ENCODE assay signal across 21 mouse cellular contexts in genomic region chr8:29341595-29341994, GRCm38 (mm10).
A peak's percentile ranks its signal among the peaks of the same experiment; 100 is the strongest.
DNase-seq lines count a peak whose midpoint lies in the region; TF ChIP-seq lines count a peak whose summit lies in the region.
"Had no signal": no experiment of that assay in that cellular context is flagged by ENCODE, and none has a peak within 500 bp of the region (broad histone marks: within the 10 kb centered on the region; RNA-seq: fewer than 3 reads in every experiment).

No protein-coding gene starts in this region.

- no peaks in the 10 kb centered on the region for H3K36me3 ChIP-seq in CH12.LX (replicated peaks in 1 of 2; ENCODE audit: control insufficient read depth in 1 of 2, insufficient read depth in 1 of 2, low read length in 1 of 2)
- H3K36me3 ChIP-seq in ES-E14 (ENCODE audit: control insufficient read depth, insufficient read depth, low read length, poor library complexity, severe bottlenecking), result no peaks in the 10 kb centered on the region
- H3K36me3 ChIP-seq in MEL (ENCODE audit: control insufficient read depth in 1 of 2, insufficient read depth in 2 of 2, low read length in 2 of 2), result no peaks in the 10 kb centered on the region
- H3K36me3 ChIP-seq: G1E had no signal

- no peaks in the 10 kb centered on the region for H3K4me1 ChIP-seq in CH12.LX (ENCODE audit: control insufficient read depth in 1 of 2, insufficient read depth in 2 of 2)
- H3K4me1 ChIP-seq in ES-E14 (ENCODE audit: control insufficient read depth in 2 of 2, insufficient read depth in 2 of 2, low read length in 2 of 2, poor library complexity in 1 of 2), result no peaks in the 10 kb centered on the region
- H3K4me1 ChIP-seq in MEL (ENCODE audit: control insufficient read depth in 1 of 2, insufficient read depth in 2 of 2, low read length in 2 of 2), result no peaks in the 10 kb centered on the region

- H3K27me3 ChIP-seq in CH12.LX (replicated peaks), result no peaks in the 10 kb centered on the region
- H3K27me3 ChIP-seq in MEL (ENCODE audit: control insufficient read depth in 1 of 2, insufficient read depth in 2 of 2, low read length in 2 of 2), result no peaks in the 10 kb centered on the region
- H3K27me3 ChIP-seq: Patski had no signal

- intact Hi-C loops in left cerebral cortex, postnatal 36 days (cut with DNase I), result no loop called here

- TF ChIP-seq POLR2A in CH12.LX (IDR thresholded peaks at IDR 0.05; ENCODE audit: low read depth, low read length) (no peak), MEL (IDR thresholded peaks at IDR 0.05; ENCODE audit: control insufficient read depth in 1 of 2, insufficient read depth in 1 of 2, low read depth in 1 of 2, low read length in 2 of 2, poor library complexity in 1 of 2) (no peak)

- no peak for TF ChIP-seq RAD21 in CH12.LX (IDR thresholded peaks at IDR 0.05; ENCODE audit: low read depth, low read length)
- no peak for TF ChIP-seq RAD21 in MEL (IDR thresholded peaks at IDR 0.05; ENCODE audit: low read depth, low read length)

- TF ChIP-seq CTCF in CH12.LX (conservative IDR thresholded peaks at IDR 0.05 in 1 of 2, IDR thresholded peaks at IDR 0.05 in 1 of 2; ENCODE audit: low read depth in 2 of 2, low read length in 2 of 2), result no peak
- no peak for TF ChIP-seq CTCF in MEL (IDR thresholded peaks at IDR 0.05 in 2 of 3, conservative IDR thresholded peaks at IDR 0.05 in 1 of 3; ENCODE audit: control insufficient read depth in 1 of 3, insufficient read depth in 1 of 3, low read depth in 2 of 3, low read length in 3 of 3, poor library complexity in 1 of 3, severe bottlenecking in 1 of 3)

- H3K79me2 ChIP-seq in CH12.LX (replicated peaks; ENCODE audit: control insufficient read depth, extremely low read depth, insufficient read depth, poor library complexity, severe bottlenecking) (no peaks in the 10 kb centered on the region), MEL (ENCODE audit: control insufficient read depth, insufficient read depth, low read length, poor library complexity) (no peaks in the 10 kb centered on the region)

- H3K4me3 ChIP-seq in CH12.LX (replicated peaks in 1 of 3; ENCODE audit: low read depth in 2 of 3, low read length in 2 of 3, poor library complexity in 1 of 3) (no peak overlapping the region), ES-E14 (ENCODE audit: insufficient read depth in 1 of 2, low read depth in 1 of 2, low read length in 2 of 2, poor library complexity in 1 of 2, severe bottlenecking in 1 of 2) (no peak overlapping the region), MEL (ENCODE audit: control insufficient read depth in 1 of 2, insufficient read depth in 1 of 2, low read depth in 2 of 2, low read length in 2 of 2) (no peak overlapping the region)

- dilution Hi-C loops in CH12.LX (cut with MboI; ENCODE audit: extremely low pct_ligation_motif_present, extremely low pct_unique_long_range_greater_than_20kb, low sequenced_read_pairs), result no loop called here

- H3K9ac ChIP-seq in CH12.LX (ENCODE audit: insufficient read depth, low read depth) (no peak overlapping the region), ES-E14 (ENCODE audit: insufficient read depth, low read depth, low read length, poor library complexity, severe bottlenecking) (no peak overlapping the region), MEL (ENCODE audit: control insufficient read depth, low read depth, low read length, poor library complexity, severe bottlenecking) (no peak overlapping the region)

- in situ Hi-C loops in CH12.LX (cut with MboI; ENCODE audit: low pct_ligation_motif_present, low pct_unique_long_range_greater_than_20kb, low sequenced_read_pairs), result no loop called here
- in situ Hi-C loops in ES-E14 (cut with MboI; ENCODE audit: low sequenced_read_pairs in 2 of 2, unreplicated experiment in 2 of 2), result no loop called here

- no peak for DNase-seq in CH12.LX (ENCODE audit: extremely low read depth)
- DNase-seq in ES-E14 (ENCODE audit: low read depth, low spot score), result no peak
- no peak for DNase-seq in MEL (ENCODE audit: low read depth, low spot score)
- no peak for DNase-seq in testis, postnatal 14 days (ENCODE audit: low spot score)
- no peak for DNase-seq in left cerebral cortex, postnatal 36 days (ENCODE audit: low spot score in 2 of 2)
- DNase-seq in kidney, adult 18-20 months, result no peak
- DNase-seq: adrenal gland, adult 2 months; adrenal gland, adult 8-10 months; adrenal gland, postnatal 10 days; adrenal gland, postnatal 14 days; adrenal gland, postnatal 25 days; adrenal gland, postnatal 36 days; B cell, adult 2 months; cerebellum, adult 11 months; cerebellum, adult 11-12 months; cerebellum, adult 18-20 months; cerebellum, adult 2 months; cerebellum, adult 8-10 months; cerebellum, adult 9-10 months had no signal

- no peak overlapping the region for H3K4me2 ChIP-seq in CH12.LX (ENCODE audit: insufficient read depth, low read depth, poor library complexity, severe bottlenecking)

- no peak for TF ChIP-seq EP300 in CH12.LX (IDR thresholded peaks at IDR 0.05; ENCODE audit: low read length)
- no peak for TF ChIP-seq EP300 in MEL (IDR thresholded peaks at IDR 0.05; ENCODE audit: low read depth in 1 of 2, low read length in 2 of 2)

- H3K9me3 ChIP-seq in CH12.LX (replicated peaks; ENCODE audit: low read length) (peaks cover 5% of the 10 kb centered on the region), ES-E14 (ENCODE audit: control insufficient read depth, insufficient read depth, low read depth, low read length) (no peaks in the 10 kb centered on the region), MEL (replicated peaks; ENCODE audit: insufficient read depth, low read length) (no peaks in the 10 kb centered on the region)
- H3K9me3 ChIP-seq: G1E had no signal

- H3K27ac ChIP-seq in CH12.LX (ENCODE audit: insufficient read depth, low read depth) (no peak overlapping the region), ES-E14 (ENCODE audit: insufficient read depth, low read depth, low read length, poor library complexity, severe bottlenecking) (no peak overlapping the region), MEL (ENCODE audit: control insufficient read depth, low read depth, low read length) (no peak overlapping the region)

TF ChIP-seq in CH12.LX, 34 proteins besides CTCF, POLR2A, EP300 and RAD21:
- TF ChIP-seq MYC (IDR thresholded peaks at IDR 0.05; ENCODE audit: low read depth, low read length) (no peak), IRF4 (IDR thresholded peaks at IDR 0.05; ENCODE audit: low read depth, low read length) (no peak), PAX5 (IDR thresholded peaks at IDR 0.05; ENCODE audit: low read length) (no peak), JUND (conservative IDR thresholded peaks at IDR 0.05; ENCODE audit: low read depth, low read length) (no peak), SMC3 (IDR thresholded peaks at IDR 0.05; ENCODE audit: low read depth, low read length) (no peak), MAFK (IDR thresholded peaks at IDR 0.05; ENCODE audit: insufficient replicate concordance, low read length) (peak; percentile 62; the same call in 1 of the 2 replicates)

TF ChIP-seq in ES-E14, 5 proteins besides CTCF, POLR2A, EP300 and RAD21:
- TF ChIP-seq ZNF384 (IDR thresholded peaks at IDR 0.05; ENCODE audit: low read depth, low read length) (no peak), MAFK (IDR thresholded peaks at IDR 0.05; ENCODE audit: insufficient read depth, low read depth, low read length) (peak; percentile 74), CHD2 (IDR thresholded peaks at IDR 0.05; ENCODE audit: low read depth, low read length) (no peak)

TF ChIP-seq in MEL, 35 proteins besides CTCF, POLR2A, EP300 and RAD21:
- TF ChIP-seq SMC3 (IDR thresholded peaks at IDR 0.05; ENCODE audit: low read depth, low read length) (no peak), MYB (IDR thresholded peaks at IDR 0.05; ENCODE audit: low read depth, low read length) (no peak), MXI1 (IDR thresholded peaks at IDR 0.05; ENCODE audit: low read depth, low read length) (no peak), MAFK (IDR thresholded peaks at IDR 0.05; ENCODE audit: borderline replicate concordance, low read depth, low read length) (peak; percentile 48; the same call in 1 of the 2 replicates)

Comparison
In these comparisons a context has a peak if more than half of its experiments do, and no peak if none do; other contexts are left out.
1. Of the 35 proteins assayed by ChIP-seq in both MEL and CH12.LX: peak only in MEL: none; only in CH12.LX: none; in both: MAFK; in neither: 34.